Mouse (Mus musculus) left cerebral cortex, postnatal 4 days (tissue): ENCODE data around the gene Fsd1. TPM values are rescaled to one million over a fixed set of nuclear protein-coding genes. Genes with fewer than 3 reads are reported as not detected.

ENCODE experiments used
- DNase-seq: peaks from one replicate; pipeline ENCODE4 v3.0.0-alpha.2; 2022
- intact Hi-C: fragments of 180-260 bp; cut with DNase I; formaldehyde crosslinking; loops from one replicate; pipeline ENCODE4 v1.15.1; 2025
- total RNA-seq, 2 experiments: library from RNA; stranded (reverse); gene quantifications; 2 replicates each; pipeline ENCODE4 v1.2.3; 2021

Fsd1 gene
- total RNA-seq, 2 experiments from 2014 or later = 110 to 119 TPM

DNA sequence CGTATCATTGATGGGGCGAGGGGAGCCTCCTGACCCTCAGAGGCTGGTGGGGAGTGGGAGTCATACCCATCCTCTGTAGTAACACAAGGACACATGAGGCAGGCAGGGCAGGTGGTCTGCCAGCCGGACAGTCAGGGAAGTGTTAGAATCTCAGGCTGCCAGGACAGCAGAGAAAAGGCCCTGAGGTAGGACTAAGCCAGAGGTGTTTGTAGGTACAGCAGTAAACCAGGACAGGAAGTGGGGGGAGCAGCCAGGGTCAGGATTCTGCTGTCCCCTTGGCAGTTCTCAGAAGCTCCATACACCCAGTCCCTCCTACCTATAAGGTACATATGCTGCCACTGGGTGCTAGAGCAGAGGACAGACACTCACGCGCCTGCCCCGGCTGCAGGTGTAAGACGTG, 24.7 kb upstream of the Fsd1 start:
- intact Hi-C loops = no loop called here
- no peak for DNase-seq

DNA sequence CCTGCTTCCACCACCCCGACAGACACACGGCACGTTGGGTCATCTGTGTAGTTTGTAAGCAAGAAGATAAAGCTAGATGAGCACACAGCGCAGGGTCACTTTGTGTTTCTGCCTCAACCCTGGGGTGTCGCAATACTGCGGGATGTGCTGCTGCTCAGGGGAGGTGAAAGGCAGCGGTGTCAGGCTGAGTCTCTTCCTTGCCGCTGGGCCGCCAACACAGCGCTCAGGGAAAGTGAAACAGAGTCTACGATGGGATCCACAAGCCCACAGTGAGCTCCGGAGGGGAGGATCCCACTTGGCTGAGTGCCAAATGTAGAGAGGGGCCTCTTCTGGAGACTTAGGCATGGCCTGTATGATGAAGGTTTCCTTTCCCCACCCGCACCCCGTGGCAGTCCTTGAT, 23.1 kb upstream of the Fsd1 start:
- intact Hi-C loops = no loop called here
- no peak for DNase-seq

- no peak for DNase-seq
- intact Hi-C loops = no loop called here
Measured at GRCm38 (mm10) chr17:55964496-55964895, 21.8 kb upstream of the Fsd1 start.

DNA sequence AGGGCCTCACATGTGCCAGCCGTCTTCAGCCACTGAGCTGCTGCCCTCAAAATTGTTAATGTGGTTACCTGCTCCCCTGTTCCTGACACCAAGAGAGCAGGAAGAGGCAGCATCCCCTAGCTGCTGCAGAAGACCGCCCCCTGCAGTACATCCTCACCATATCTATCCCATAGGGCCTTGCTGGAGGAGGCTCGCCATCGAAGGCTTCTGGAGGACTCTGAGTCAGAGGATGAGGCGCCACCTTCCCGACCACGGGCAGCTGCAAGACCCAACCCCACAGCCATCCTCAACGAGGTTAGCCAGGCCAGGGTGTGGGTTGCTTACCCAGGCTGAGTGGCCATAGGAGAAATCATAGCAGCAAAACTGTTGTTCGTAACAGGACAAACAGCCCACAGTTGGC, 21.3 kb upstream of the Fsd1 start:
- DNase-seq = no peak
- intact Hi-C loops = no loop called here

DNA sequence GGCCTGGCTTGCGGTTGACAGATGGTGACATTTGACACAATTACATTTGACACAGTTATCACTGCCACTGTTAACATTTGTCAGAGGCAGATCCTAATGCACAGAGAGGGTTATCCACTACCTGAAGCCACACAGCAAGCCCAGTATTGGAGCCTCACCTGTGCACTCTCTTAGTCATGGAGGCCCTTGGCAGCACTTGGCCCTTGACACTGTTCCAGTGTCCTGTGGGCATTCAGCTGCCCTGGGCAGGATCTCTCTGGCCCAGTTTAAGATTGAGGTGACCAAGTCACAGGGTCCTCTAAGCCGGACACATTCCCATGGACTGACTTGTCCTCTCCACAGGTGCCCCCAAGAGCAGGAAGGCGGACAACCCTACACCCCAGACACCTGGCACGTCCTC, 19.1 kb upstream of the Fsd1 start:
- DNase-seq = no peak
- intact Hi-C loops = no loop called here

- peak; percentile 52 for DNase-seq
- intact Hi-C loops = no loop called here
Measured at GRCm38 (mm10) chr17:55968210-55968609, 18.1 kb upstream of the Fsd1 start.

DNA sequence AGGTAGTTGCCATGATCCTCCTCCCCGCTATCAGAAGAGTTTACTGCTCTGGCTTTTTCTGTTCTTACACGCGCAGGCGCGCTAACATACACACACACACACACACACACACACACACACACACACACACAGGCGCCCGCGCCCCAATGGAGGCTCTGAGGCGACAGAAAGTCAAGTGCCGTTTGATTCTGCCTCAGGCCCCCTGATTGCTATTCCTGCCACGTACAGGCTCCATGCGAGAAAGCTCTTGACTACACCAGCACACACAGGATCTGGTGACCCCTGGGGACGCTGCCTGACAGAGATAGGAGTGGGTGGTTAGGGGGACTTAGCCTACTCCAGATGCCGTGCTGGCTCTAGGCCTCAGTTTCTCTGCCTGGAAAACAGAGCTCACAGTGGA, 16.7 kb upstream of the Fsd1 start:
- DNase-seq = peak; percentile 88
- intact Hi-C loops = no loop called here

DNA sequence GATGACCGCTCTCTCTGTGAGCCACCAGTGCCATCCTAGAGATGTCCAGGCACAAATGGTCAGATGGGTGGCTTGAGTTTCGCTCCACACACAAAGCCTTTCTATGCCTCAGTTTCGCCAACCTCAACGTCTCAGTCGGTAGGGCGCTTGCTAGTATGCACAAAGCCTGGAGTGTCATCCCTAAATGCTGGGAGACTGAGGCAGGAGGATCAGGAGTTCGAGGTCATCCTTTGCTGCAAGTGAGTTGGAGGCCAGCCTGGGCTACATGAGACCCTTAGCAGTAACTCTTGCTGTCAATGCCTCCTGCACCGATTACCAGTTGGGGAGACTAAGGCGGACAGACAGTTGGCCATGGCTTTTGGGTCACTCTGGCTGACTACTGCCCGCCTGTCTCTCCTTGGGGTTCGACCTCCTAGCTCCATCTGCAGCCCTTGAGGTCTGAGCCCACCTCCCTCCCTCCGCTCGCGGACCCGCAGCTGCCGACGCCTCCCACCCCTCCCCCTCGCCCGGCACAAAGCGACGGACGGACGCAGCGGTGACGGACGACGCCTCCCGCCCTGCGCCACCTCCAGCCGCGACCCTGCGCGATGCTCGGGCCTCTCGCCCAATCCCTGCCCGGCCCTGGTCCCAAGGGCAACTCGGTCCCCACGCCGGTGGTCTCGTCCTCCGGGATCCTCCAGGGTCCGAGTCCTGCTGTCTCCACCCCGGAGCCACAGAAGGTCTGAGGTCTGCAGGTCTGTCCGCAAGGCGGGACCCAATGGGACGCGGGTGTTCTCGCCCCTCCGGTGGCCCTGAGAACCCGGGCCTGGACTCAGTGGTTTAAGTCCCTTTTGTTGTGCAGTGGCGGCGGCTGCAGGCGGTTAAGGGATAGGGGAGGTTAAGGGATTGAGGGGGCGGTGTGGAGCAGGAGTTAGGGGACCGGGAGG, 16.1 kb upstream of the Fsd1 start, which contains the start of gene Shd:
TSS of gene Shd (plus strand) at position 502 of the 926 bp plus-strand sequence.
- intact Hi-C loops = no loop called here
- peak; percentile 80 for DNase-seq

DNA sequence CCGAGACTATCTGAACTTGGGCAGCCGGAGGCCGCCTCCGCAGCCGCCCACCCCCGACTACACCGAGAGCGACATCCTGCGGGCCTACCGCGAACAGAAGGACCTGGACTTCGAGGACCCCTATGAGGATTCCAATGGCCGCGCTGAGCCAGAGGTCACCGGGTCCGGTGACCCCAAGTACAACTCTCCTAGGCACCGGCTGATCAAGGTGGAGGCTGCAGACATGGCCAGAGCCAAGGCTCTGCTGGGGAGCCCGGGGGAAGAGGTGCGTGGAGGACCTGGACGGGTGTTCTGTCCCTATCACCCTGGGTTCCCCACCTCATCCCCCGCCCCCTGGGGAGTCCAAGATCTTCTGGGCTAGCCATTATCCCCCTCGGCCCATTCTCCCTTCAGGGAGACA, 14.9 kb upstream of the Fsd1 start:
- intact Hi-C loops = no loop called here
- no peak for DNase-seq

DNA sequence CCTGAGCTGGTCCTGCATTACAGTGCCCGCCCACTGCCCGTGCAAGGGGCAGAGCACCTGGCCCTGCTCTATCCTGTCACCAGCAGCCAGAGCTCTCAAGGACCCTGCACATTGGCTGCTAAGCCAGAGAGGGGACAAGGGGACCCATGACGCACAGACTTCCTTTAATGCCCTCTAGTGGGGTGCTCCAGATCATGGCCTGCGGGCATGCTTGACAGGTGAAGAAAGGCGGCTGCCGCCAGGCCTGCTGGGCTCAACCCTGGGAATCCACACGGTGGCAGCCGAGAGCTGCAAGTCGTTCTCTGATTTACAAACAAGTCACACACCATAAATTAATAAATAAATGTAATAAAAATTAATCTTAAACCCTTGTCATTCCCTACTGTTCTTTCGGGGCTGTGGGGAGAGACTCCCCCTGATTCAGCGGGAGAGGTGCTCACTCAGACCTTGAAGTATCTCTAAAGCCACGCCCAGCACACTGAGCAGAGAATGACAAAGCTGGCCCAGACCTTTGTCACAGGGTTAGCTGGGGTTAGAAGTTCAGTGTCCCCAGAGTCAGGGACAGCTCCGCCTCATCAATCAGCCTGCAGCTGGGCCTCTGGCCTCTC, 9.9 kb upstream of the Fsd1 start:
- peak; percentile 84 for DNase-seq
- intact Hi-C loops = no loop called here

DNA sequence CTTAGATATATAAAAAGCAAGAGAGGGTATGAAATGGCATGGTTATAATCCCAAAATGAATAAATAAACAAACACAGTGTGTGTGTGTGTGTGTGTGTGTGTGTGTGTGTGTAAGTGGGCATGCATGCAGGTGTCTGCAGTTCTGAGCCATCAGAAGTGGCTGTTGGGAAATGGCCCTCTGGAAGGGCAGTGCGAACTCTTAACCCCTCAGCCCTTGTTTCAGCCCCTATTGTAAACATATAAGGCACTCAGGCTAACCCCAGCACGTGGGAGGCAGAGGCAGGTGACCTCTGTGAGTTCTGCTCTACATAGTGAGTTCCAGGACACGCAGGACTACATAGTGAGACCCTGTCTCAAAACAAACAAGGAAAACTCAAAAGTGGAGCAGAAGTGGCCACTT, 9.0 kb upstream of the Fsd1 start:
- intact Hi-C loops = no loop called here
- no peak for DNase-seq

- DNase-seq = no peak
- intact Hi-C loops = no loop called here
Measured at GRCm38 (mm10) chr17:55990278-55990898, 4.1 kb downstream of the Fsd1 start.

DNA sequence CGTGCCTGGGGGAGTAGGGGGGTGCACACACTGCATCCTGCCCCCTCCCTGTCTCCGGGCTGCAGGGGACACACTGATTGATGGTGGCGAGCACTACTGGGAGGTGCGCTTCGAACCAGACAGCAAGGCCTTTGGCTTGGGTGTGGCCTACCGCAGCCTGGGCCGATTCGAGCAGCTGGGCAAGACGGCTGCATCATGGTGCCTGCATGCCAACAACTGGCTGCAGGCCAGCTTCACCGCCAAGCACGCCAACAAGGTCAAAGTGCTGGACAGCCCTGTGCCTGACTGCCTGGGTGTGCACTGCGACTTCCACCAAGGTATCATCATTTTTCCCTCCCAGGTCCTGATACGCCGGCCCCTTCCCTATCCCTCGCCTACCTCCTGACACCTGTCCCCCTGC, 9.7 kb downstream of the Fsd1 start:
- intact Hi-C loops = no loop called here
- DNase-seq = no peak

- intact Hi-C loops = no loop called here
Measured at GRCm38 (mm10) chr17:55999794-56000499, 13.6 kb downstream of the Fsd1 start.

GRCm38 (mm10) chr17:56003000-56003399, 16.7 kb downstream of the Fsd1 start:
- intact Hi-C loops = no loop called here

More at GRCm38 (mm10) chr17:55999794-56000499, 13.6 kb downstream of the Fsd1 start:
- no peak for DNase-seq

GRCm38 (mm10) chr17:56005415-56006061, 19.2 kb downstream of the Fsd1 start, which contains the start of the genes Stap2 and Mpnd:
Stap2 (minus strand) TSS chr17:56005584.
Mpnd (plus strand) TSS chr17:56005711.
- intact Hi-C loops = no loop called here
- DNase-seq = no peak

More at GRCm38 (mm10) chr17:56003000-56003399, 16.7 kb downstream of the Fsd1 start:
- DNase-seq = no peak

GRCm38 (mm10) chr17:56006956-56007355, 20.6 kb downstream of the Fsd1 start:
- no peak for DNase-seq
- intact Hi-C loops = no loop called here

DNA sequence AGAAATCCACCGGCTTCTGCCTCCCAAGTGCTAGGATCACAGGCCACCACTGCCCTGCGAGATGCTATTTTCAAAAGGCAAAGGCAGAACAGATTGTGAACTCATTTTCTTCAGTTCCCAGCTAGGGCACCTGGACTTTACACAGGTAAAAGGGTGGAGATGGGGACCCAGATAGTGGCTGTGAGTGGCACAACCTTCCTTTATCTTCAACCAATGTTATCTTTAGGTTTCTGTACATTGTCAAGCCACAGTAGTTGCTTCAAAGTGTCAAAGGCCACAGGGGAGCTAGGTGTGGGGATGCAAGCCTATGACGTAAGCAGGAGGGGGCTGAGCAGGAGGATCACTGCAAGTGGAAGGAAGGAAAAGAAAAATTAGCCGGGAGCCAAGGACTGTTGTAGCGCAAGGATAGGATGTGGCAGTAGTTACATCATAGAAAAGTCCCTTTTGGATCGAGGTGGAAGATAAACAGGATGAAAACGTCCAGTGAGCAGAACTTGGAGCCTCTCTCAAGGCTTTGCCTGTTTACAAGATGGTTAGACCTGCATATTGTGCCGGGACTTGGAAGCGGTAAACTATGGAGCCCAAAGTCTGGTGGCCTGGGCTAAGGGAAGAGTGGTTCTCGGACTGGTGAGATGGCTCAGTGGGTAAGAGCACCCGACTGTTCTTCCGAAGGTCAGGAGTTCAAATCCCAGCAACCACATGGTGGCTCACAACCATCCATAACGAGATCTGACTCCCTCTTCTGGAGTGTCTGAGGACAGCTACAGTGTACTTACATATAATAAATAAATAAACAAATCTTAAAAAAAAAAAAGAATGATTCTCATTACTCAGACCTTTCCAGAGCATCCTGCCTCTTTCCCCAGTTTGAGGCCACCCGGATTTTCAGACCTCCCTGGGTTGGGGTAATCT, 21.4 kb downstream of the Fsd1 start:
- DNase-seq = no peak
- intact Hi-C loops = no loop called here

GRCm38 (mm10) chr17:56008356-56009087, 22.2 kb downstream of the Fsd1 start:
- DNase-seq = peak; percentile 96
- intact Hi-C loops = no loop called here
